Mouse (Mus musculus) heart, postnatal 0 days (tissue): ENCODE data around the gene Pld3.

ENCODE experiments used
- CTCF ChIP-seq: IDR thresholded peaks from 2 replicates; pipeline ENCODE4 v1.5.1; 2016; ENCODE audit warnings: antibody characterized with exemption, control low read depth, low read depth
- EP300 ChIP-seq: IDR thresholded peaks from 2 replicates; pipeline ENCODE4 v1.6.1; 2016; ENCODE audit warnings: antibody characterized with exemption, low read depth

- no peak for TF ChIP-seq CTCF
- no peak for TF ChIP-seq EP300
Measured at GRCm38 (mm10) chr7:27536618-27537017, 16.4 kb downstream of the Pld3 start.
